Mouse (Mus musculus) lung, postnatal 25 days (tissue): Measurements from ENCODE around the gene Spo11.

Experiments used
- DNase-seq: peaks from one replicate; pipeline ENCODE4 v3.0.0; 2022; ENCODE audit warnings: low spot score

Gene Spo11

GRCm38 (mm10) chr2:173034998-173035397 lies 57.5 kb downstream of the Spo11 start:
- DNase-seq: no peak

GRCm38 (mm10) chr2:173035653-173036052 lies 58.2 kb downstream of the Spo11 start:
- no peak for DNase-seq

GRCm38 (mm10) chr2:173036055-173036454 lies 58.6 kb downstream of the Spo11 start:
- no peak for DNase-seq

- DNase-seq: no peak
These were observed 59.1 kb downstream of the Spo11 start for GRCm38 (mm10) chr2:173036611-173037010.

GRCm38 (mm10) chr2:173037347-173037746 lies 59.8 kb downstream of the Spo11 start:
- no peak for DNase-seq

- DNase-seq: no peak
These were observed 60.5 kb downstream of the Spo11 start for GRCm38 (mm10) chr2:173037827-173038607.

GRCm38 (mm10) chr2:173039041-173039440 lies 61.5 kb downstream of the Spo11 start:
- no peak for DNase-seq

GRCm38 (mm10) chr2:173040803-173041202 lies 63.3 kb downstream of the Spo11 start:
- DNase-seq: no peak

GRCm38 (mm10) chr2:173041242-173041641 lies 63.7 kb downstream of the Spo11 start:
- DNase-seq: no peak

- DNase-seq: no peak
These were observed 64.4 kb downstream of the Spo11 start for GRCm38 (mm10) chr2:173041893-173042292.

GRCm38 (mm10) chr2:173042504-173043162 lies 65.1 kb downstream of the Spo11 start:
- DNase-seq: no peak
